Mouse (Mus musculus): ENCODE data around the gene Yif1a. TPM values are rescaled to one million over a fixed set of nuclear protein-coding genes. Genes with fewer than 3 reads are reported as not detected.

Gene Yif1a
- 10 to 100 TPM; 24.7 to 29.9 TPM for total RNA-seq (2021)
- long read RNA-seq, transcript Yif1a-201 (8 exons, 1,488 nt) = major isoform, 26 of 35 reads
- long read RNA-seq, partial matches to known transcripts = 3 of 35 reads
- long read RNA-seq, other reads (novel, unspliced or antisense) = 3 of 35 reads

DNA sequence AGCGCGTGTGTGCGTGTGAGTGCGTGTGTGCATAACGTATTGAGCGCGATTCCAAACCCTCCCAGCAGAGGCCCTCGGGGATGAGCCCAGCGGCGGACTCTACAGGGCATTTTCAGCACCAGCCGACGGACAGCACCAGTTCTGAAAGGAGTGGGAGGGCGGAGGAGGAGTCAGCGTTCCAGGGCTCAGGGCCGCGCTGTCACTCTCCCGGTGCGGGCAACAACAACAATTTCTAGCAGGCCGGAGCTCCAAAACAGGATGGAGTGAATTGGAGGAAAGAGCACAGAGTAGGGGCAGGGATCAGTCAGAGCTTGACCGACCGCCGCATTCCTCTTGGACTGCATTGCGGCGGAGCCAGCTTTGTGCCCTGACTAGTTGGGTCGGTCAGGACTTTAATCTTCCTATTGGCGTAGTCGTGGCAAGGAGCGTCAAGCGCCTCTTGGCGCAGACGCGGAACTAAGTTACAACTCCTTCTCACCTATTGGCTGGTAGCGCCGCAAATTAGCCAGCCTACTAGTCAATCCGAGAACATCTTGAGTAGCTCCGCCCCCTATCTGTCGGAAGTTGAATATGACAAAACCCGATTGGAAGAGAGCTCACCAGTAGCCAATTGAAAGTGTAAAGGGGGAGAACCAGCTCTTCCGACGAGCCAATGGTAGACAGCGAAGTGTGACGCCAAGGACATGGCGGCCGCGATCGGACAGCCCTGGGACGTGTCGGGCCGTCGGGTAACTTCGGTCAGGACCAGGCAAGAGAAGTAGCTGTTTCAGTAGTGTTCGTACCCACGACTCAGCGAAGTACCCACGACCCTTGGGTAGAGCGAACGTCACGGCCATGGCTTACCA, at the start of gene Yif1a:
Gene Yif1a, plus strand, starts transcription at position 655 of the 845 bp plus-strand sequence.
- peak; percentile 89 to 91 for DNase-seq (ENCODE audit: low spot score in 2 of 2)

DNA sequence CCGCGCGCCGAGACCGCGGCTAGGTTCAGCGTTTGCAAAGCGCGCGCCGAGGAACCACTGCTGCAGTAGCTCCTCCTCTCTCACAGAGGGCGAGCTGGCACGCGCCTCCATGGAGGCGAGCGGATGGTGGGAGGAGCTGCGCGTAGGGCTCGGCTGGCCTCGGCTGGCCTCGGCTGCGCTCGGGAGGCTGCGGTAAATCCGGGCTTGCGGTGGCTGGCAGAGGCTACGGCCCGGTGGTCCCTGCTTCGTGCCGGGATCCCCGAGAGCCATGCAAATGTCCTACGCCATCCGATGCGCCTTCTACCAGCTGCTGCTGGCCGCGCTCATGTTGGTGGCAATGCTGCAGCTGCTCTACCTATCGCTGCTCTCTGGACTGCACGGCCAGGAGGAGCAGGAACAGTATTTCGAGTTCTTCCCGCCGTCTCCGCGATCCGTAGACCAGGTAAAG, 49.6 kb upstream of the Yif1a start, which contains the start of the genes B4gat1 and AC124502.3:
Gene B4gat1, plus strand, starts transcription at position 118 of the 448 bp plus-strand sequence.
Gene AC124502.3, plus strand, starts transcription at position 183 of the 448 bp plus-strand sequence.
- DNase-seq (ENCODE audit: low spot score in 2 of 2) = peak; percentile 90 to 93

DNA sequence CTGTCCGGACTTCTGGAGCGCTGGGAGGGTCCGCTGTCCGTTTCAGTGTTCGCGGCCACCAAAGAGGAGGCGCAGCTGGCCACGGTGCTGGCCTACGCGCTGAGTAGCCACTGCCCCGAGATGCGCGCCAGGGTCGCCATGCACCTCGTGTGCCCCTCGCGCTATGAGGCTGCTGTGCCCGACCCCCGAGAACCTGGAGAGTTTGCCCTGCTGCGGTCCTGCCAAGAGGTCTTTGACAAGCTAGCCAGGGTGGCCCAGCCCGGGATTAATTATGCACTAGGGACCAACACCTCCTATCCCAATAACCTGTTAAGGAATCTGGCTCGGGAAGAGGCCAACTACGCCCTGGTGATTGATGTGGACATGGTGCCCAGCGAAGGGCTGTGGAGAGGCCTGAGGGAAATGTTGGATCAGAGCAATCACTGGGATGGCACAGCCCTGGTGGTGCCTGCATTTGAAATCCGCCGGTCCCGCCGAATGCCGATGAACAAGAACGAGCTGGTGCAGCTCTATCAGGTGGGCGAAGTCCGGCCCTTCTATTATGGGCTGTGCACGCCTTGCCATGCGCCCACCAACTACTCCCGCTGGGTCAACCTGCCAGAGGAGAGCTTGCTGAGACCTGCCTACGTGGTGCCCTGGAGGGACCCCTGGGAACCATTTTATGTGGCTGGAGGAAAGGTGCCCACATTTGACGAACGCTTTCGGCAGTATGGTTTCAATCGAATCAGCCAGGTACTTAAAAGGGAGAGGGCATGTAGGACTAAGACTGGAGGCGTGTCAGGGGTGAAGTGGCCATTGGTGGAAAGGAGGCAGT, 48.8 kb upstream of the Yif1a start:
- no peak for DNase-seq (ENCODE audit: low spot score in 2 of 2)

DNA sequence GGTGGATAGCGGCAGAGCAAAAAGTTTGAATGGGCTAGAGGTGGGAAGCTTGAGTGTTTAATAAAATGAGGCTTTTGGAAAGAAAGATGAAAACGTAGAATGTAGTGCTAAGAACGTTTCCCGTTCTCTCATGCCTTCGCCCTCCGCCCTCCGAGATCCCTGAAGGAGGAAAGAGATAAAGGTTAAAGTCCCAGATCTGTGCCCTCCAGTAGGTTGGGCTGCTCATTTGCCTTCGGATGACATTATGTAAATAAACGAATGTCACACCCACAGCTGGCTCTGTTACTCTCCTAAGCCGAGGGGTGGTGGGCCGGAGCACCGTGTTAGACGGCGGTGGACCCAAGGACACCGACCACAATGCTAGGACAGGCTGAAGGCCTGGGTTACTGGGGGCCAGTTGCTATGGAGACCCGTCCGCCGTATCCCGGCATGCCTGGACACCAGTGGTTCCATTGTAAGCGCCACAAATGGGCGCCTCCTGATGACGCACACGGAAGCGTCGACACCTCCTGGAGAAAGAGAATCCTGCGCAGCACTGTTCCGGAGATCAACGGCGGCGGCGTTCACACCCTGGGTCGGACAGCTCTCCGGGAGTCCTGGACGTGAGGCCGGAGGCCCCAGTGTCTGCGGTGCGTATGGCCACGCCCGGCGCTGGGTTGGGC, 47.3 kb upstream of the Yif1a start, which contains the start of gene Brms1:
Gene Brms1, plus strand, starts transcription at position 493 of the 662 bp plus-strand sequence.
- DNase-seq (ENCODE audit: low spot score in 2 of 2) = peak; percentile 89 to 92

DNA sequence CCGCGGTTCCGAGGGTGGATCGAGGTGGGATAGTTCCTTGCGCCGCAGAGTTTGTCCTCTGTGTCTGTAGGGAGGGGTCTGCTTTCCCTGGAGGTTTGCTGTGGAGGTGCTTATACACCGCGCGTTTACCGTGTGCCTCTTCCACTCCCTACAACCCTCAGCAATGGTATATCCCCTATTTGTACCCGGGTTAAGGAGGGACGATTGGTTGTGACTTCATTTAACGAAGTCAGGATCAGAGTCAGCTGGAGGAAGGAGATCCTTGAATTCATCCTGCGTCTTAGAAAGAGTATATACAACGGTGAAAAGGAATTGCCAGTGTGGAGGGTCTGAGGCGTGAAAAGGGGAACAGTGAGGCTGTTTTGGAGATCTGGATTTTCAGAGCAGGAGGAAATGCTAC, 46.8 kb upstream of the Yif1a start:
- DNase-seq (ENCODE audit: low spot score in 2 of 2) = no peak

GRCm38 (mm10) chr19:5045531-5045930, 42.8 kb upstream of the Yif1a start:
- DNase-seq (ENCODE audit: low spot score in 2 of 2) = no peak

- peak in 1 of 2 experiments; percentile 65 for DNase-seq (ENCODE audit: low spot score in 2 of 2)
Measured at GRCm38 (mm10) chr19:5048138-5049056, 39.9 kb upstream of the Yif1a start.

DNA sequence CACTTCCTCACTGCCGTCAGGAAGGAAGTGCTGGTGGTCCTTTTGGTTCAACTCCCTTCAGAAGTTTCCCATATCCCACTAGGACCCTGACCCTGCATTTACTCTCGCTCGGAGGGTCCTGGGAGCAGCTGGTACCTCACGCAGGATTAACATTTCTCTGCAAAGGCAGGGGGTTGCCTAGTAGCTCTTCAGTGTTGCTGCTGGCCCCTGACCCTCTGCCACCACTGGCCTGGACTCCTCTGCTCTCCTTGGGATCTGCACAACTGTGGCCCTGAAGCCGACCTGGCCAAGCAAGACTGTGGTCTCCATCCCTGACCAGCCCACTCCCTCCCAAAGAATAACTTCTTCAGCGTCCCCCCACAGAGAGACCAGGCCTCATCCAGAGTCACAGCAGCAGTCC, 39.0 kb upstream of the Yif1a start:
- DNase-seq (ENCODE audit: low spot score in 2 of 2) = no peak

GRCm38 (mm10) chr19:5050047-5050905, 38.1 kb upstream of the Yif1a start, which contains the start of gene Rin1:
Rin1 (plus strand) TSS chr19:5050481.
- DNase-seq (ENCODE audit: low spot score in 2 of 2) = peak in 1 of 2 experiments; percentile 53

GRCm38 (mm10) chr19:5051031-5051430, 37.3 kb upstream of the Yif1a start:
- DNase-seq (ENCODE audit: low spot score in 2 of 2) = no peak

DNA sequence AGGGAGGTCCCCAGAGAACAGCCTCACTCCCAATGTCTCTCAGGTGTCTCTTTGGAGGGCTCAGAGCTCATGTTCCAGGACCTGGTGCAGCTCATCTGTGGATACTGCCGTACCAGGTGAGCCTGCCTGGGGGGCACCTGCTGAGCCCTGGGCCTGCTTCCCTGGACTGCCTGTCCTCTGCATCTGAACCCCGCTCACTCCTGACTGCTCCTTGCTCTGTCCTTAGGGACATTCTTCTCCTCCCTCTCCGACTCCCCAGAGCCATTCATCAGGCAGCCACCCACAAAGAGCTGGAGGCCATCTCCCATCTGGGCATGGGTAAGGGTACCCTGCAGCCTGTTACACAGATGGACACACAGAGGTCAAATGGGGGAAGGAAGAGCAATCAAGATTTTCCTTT, 36.8 kb upstream of the Yif1a start:
- no peak for DNase-seq (ENCODE audit: low spot score in 2 of 2)

GRCm38 (mm10) chr19:5052166-5052822, 36.0 kb upstream of the Yif1a start:
- no peak for DNase-seq (ENCODE audit: low spot score in 2 of 2)

DNA sequence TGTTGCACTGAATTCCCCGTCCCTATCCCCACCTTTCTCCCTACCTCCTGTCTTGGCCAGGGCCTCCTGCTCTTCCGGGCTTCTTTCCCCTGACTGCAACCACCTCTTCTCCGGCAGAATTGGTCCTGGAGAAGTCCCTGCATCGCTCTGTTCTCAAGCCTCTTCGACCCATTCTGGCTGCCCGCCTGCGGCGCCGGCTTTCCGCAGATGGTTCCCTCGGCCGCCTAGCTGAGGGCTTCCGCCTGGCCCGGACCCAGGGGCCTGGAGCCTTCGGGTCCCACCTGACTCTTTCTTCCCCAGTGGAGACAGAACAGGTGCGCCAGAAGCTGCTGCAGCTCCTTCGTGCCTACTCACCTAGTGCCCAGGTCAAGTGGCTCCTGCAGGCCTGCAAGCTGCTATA, 35.5 kb upstream of the Yif1a start:
- no peak for DNase-seq (ENCODE audit: low spot score in 2 of 2)

DNA sequence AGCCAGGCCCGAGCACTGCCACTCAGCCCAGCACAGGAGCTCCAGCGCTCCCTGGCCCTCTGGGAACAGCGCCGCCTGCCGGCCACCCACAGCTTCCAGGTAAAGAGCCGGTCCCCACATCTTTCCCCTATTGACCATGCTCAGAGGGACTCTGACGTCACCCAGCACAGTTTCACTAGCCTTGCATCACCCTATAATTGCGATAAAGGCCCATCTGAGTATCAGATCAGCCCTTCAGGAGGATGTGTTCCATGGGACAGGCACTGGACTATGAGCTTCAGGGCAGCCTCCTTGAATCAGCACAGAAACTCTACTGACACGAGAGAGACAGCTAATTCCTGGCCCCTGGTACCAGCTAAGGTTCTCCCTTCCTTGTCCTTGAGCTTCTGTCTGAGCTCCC, 34.4 kb upstream of the Yif1a start:
- peak in 1 of 2 experiments; percentile 61 for DNase-seq (ENCODE audit: low spot score in 2 of 2)

DNA sequence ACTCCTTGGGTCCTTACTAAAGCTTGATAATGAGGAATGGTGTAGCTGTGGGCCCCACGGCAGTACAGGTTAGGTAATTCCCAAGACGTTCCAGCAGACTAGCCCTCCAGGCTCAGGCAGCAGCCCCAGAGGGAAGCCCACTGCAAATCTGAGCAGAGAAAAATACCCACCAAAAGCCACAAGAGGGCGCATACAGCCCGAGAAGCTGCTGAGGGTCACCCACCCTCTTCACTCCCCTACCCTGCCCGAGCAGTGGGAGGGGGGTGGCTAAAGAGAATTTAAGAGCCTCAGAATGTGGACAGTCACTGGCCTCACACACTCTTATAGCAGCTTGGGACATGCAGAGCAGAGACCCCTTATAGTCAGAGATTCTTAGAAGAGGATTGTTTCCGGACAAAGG, 32.1 kb upstream of the Yif1a start:
- DNase-seq (ENCODE audit: low spot score in 2 of 2) = peak; percentile 62 to 68

- no peak for DNase-seq (ENCODE audit: low spot score in 2 of 2)
Measured at GRCm38 (mm10) chr19:5057876-5058775, 30.2 kb upstream of the Yif1a start.

All from layer of hippocampus, postnatal 10 days (tissue).